In genomic region chr19:16153851-16154250, GRCm38 (mm10) we compare ENCODE assay signal across 27 mouse cellular contexts.
"Had no signal": no experiment of that assay in that cellular context is flagged by ENCODE, and none has a peak within 500 bp of the region (broad histone marks: within the 10 kb centered on the region; RNA-seq: fewer than 3 reads in every experiment).

No protein-coding gene starts in this region.

- H3K4me1 ChIP-seq: limb, embryonic 10.5 days; limb, embryonic 12.5 days; limb, embryonic 15.5 days; midbrain, embryonic 10.5 days; midbrain, embryonic 12.5 days; neural tube, embryonic 12.5 days had no signal

- H3K4me3 ChIP-seq: limb, embryonic 10.5 days; limb, embryonic 12.5 days; limb, embryonic 13.5 days; limb, embryonic 15.5 days; liver, embryonic 12.5 days; liver, embryonic 13.5 days; liver, embryonic 15.5 days; lung, embryonic 15.5 days; megakaryocyte, embryonic 14.5 days; midbrain, embryonic 10.5 days; midbrain, embryonic 12.5 days; midbrain, embryonic 13.5 days; midbrain, embryonic 15.5 days; myocyte; neural tube, embryonic 12.5 days had no signal

- H3K36me3 ChIP-seq: limb, embryonic 10.5 days; limb, embryonic 12.5 days; limb, embryonic 15.5 days; liver, embryonic 12.5 days; liver, embryonic 13.5 days; liver, embryonic 15.5 days; lung, embryonic 15.5 days; midbrain, embryonic 10.5 days; midbrain, embryonic 12.5 days; midbrain, embryonic 13.5 days; midbrain, embryonic 15.5 days; neural tube, embryonic 12.5 days had no signal

- H3K27ac ChIP-seq: limb, embryonic 10.5 days; limb, embryonic 12.5 days; limb, embryonic 13.5 days; limb, embryonic 15.5 days; liver, embryonic 12.5 days; liver, embryonic 13.5 days; liver, embryonic 14.5 days; liver, embryonic 15.5 days; lung, embryonic 15.5 days; macrophage; midbrain, embryonic 10.5 days; midbrain, embryonic 12.5 days; midbrain, embryonic 13.5 days; midbrain, embryonic 15.5 days; neural tube, embryonic 12.5 days had no signal

- H3K27me3 ChIP-seq: limb, embryonic 12.5 days; limb, embryonic 13.5 days; limb, embryonic 15.5 days; liver, embryonic 12.5 days; liver, embryonic 13.5 days; liver, embryonic 15.5 days; lung, embryonic 15.5 days; megakaryocyte, embryonic 14.5 days; midbrain, embryonic 12.5 days; midbrain, embryonic 13.5 days; midbrain, embryonic 15.5 days; neural tube, embryonic 12.5 days had no signal

- DNase-seq: left cerebral cortex, postnatal 4 days; liver; liver, embryonic 13.5 days; liver, postnatal 0 days; lung, adult 18-20 months; lung, adult 2 months; lung, postnatal 10 days; lung, postnatal 14 days; lung, postnatal 36 days; lung, postnatal 4 days; midbrain, embryonic 14.5 days had no signal

- H3K9me3 ChIP-seq: limb, embryonic 10.5 days; limb, embryonic 12.5 days; limb, embryonic 13.5 days; limb, embryonic 15.5 days; liver, embryonic 12.5 days; liver, embryonic 13.5 days; liver, embryonic 15.5 days; lung, embryonic 15.5 days; megakaryocyte, embryonic 14.5 days; midbrain, embryonic 10.5 days; midbrain, embryonic 12.5 days; midbrain, embryonic 13.5 days; midbrain, embryonic 15.5 days; neural tube, embryonic 12.5 days had no signal
